Mouse (Mus musculus) central nervous system, embryonic 18 days (tissue): Measurements from ENCODE around the gene Olfr774. TPM values are rescaled to one million over a fixed set of nuclear protein-coding genes. Genes with fewer than 3 reads are reported as not detected.

Experiments
- polyA plus RNA-seq: library from polyadenylated mRNA; depleted of rRNA; stranded (reverse); fragments of >200 nt; gene quantifications from 2 replicates; pipeline ENCODE4 v1.2.3, GENCODE M21; 2012; rRNA removed

Gene Olfr774
- polyA plus RNA-seq = not detected in 2 replicates

DNA sequence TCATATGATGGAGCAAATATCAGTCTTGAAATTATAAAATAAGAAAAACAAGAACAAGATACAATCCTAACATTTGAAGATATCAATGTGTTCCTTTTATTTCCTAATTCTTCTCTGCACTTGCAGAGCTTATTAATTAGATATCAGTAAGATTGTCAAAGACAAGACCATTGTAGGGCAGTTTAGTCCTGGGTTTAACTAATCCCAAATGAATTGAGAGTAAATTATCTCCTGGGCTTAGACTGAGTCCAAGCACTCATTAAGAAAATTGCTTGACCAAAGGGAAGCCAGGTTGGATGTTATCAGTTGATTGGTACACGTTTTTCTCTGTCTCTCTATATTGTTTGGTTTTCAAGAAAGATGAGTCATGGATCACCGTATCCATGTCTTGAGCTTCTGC lies at the start of gene Olfr774:
TSS of gene Olfr774 (plus strand) at position 301 of the 400 bp plus-strand sequence.

DNA sequence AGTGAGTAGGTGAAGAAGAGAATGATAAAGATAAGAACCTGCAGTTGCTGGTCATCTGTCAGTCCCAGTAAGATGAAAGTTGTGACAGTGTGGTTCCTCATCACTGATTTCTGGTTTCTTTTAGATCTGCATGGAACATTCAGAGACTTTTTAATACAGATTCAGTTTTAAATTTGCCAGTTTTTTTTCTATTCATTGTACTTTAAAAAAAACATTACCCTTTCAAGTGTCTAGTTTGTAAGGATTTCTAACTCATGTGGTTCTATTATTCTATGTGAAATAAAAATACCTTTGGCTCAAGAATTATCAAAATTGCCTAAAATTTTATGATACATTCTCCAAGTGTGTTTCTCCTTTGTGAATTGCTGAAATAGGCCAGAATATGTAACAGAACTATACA lies 48.7 kb upstream of the Olfr774 start, which contains the start of gene Olfr773:
TSS of gene Olfr773 (minus strand) at position 101 of the 400 bp plus-strand sequence.

DNA sequence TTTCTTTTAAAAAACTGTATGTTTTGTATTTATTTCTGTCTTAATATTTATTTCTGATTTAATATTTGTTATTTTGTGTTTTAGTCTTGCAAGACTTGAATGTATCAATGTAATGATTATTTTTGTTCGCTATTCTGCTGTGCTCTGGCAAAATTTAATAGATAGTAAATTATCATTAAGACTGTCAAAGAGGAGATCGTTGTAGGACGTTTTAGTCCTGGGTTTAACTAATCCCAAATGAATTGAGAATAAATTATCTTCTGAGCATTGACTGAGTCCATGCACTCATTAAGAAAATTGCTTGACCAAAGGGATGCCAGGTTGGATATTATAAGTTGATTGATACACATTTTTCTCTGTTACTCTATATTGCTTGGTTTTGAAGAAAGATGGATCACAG lies 12.1 kb downstream of the Olfr774 start, which contains the start of gene Olfr775:
TSS of gene Olfr775 (plus strand) at position 301 of the 400 bp plus-strand sequence.

DNA sequence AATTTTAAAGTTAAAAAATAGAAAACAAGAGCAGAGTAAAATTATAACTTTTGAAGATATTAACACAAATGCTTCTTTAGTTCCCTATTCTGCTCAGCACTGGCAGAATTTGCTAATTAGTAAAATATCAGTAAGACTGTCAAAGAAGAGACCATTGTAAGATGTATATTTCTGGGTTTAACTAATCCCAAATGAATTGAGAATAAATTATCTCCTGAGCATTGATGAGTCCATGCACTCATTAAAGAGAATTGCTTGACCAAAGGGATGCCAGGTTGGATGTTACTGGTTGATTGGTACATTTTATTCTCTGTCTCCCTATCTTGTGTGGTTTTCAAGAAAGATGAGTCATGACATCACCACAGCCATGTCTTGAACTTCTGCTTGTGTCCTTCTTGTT lies 22.8 kb downstream of the Olfr774 start, which contains the start of gene Olfr776:
TSS of gene Olfr776 (plus strand) at position 301 of the 400 bp plus-strand sequence.

DNA sequence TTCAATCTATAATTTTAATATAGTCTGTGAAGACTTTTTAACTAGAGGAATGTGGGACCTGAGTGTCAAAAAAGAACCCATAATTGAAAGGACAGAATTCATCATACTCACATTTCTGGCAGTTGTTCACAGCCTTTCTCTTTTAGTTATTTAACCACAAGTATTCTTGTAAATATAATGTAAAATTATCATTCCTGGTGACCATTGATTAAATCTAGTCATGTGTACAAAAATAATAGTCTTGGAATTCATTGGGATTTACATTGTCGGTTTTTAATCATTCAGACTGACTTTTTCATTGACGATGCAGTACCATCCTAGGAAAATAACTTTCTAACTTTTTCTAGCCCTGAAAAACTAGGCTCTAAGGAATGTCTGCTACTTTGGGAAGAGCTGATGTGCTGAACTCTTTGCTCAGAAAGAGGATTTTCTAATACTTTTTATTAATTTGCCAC lies 35.1 kb downstream of the Olfr774 start, which contains the start of gene Olfr777:
TSS of gene Olfr777 (minus strand) at position 405 of the 455 bp plus-strand sequence.

Other genes starting within 250 kb of the Olfr774 start
- not detected in 2 replicates for gene Olfr9, start 246.8 kb upstream of the Olfr774 start, polyA plus RNA-seq
- gene Olfr763, start 225.4 kb upstream of the Olfr774 start, polyA plus RNA-seq = not detected in 2 replicates
- gene Olfr764-ps1, start 196.3 kb upstream of the Olfr774 start, polyA plus RNA-seq = not detected in 2 replicates
- gene Olfr765, start 186.2 kb upstream of the Olfr774 start, polyA plus RNA-seq = not detected in 2 replicates
- not detected in 2 replicates for gene Olfr766-ps1, start 167.2 kb upstream of the Olfr774 start, polyA plus RNA-seq
- not detected in 2 replicates for gene Olfr767, start 153.3 kb upstream of the Olfr774 start, polyA plus RNA-seq
- not detected in 2 replicates for gene Olfr768, start 136.8 kb upstream of the Olfr774 start, polyA plus RNA-seq
- gene Olfr769, start 118.3 kb upstream of the Olfr774 start, polyA plus RNA-seq = not detected in 2 replicates
- gene Olfr770, start 97.2 kb upstream of the Olfr774 start, polyA plus RNA-seq = not detected in 2 replicates
- gene Olfr771, start 71.5 kb upstream of the Olfr774 start, polyA plus RNA-seq = not detected in 2 replicates
- gene Olfr772, start 58.3 kb upstream of the Olfr774 start, polyA plus RNA-seq = not detected in 2 replicates
- not detected in 2 replicates for gene Olfr773, start 48.8 kb upstream of the Olfr774 start, polyA plus RNA-seq
- gene Olfr775, start 12.2 kb downstream of the Olfr774 start, polyA plus RNA-seq = not detected in 2 replicates
- gene Olfr776, start 22.9 kb downstream of the Olfr774 start, polyA plus RNA-seq = not detected in 2 replicates
- not detected in 2 replicates for gene Olfr777, start 35.3 kb downstream of the Olfr774 start, polyA plus RNA-seq
- not detected in 2 replicates for gene Olfr780, start 81.9 kb downstream of the Olfr774 start, polyA plus RNA-seq
- gene Olfr781, start 92.7 kb downstream of the Olfr774 start, polyA plus RNA-seq = not detected in 2 replicates
- not detected in 2 replicates for gene Olfr782, start 112.6 kb downstream of the Olfr774 start, polyA plus RNA-seq
- 0.07 and 0.08 TPM in 2 replicates for gene Olfr784, start 147.9 kb downstream of the Olfr774 start, polyA plus RNA-seq
- not detected in 2 replicates for gene Olfr785, start 169.2 kb downstream of the Olfr774 start, polyA plus RNA-seq
- not detected in 2 replicates for gene Olfr786, start 191.1 kb downstream of the Olfr774 start, polyA plus RNA-seq
- gene Olfr787, start 225.7 kb downstream of the Olfr774 start, polyA plus RNA-seq = not detected in 2 replicates
- gene Olfr788, start 234.8 kb downstream of the Olfr774 start, polyA plus RNA-seq = not detected in 2 replicates
- gene Olfr789, start 248.5 kb downstream of the Olfr774 start, polyA plus RNA-seq = not detected in 2 replicates